Mouse (Mus musculus): ENCODE data around the gene Adk. TPM values are rescaled to one million over a fixed set of nuclear protein-coding genes. Genes with fewer than 3 reads are reported as not detected.
"Not testable (repeated sequence)": the region's sequence is repeated elsewhere in the genome, so short reads cannot be mapped to it uniquely, and the experiment has no call there.

Gene Adk
- polyA plus RNA-seq, 1 experiment from 2014 or later, result 71.9 TPM

- H3K4me2 ChIP-seq (ENCODE audit: low read length), result no peak overlapping the region
- 40% methylated on average over 3 of the region's 3 CpGs for WGBS
- no peaks in the 10 kb centered on the region for H3K9me3 ChIP-seq (ENCODE audit: control insufficient read depth, low read length)
- H3K36me3 ChIP-seq (ENCODE audit: control insufficient read depth, insufficient read depth), result no peaks in the 10 kb centered on the region
- no peak overlapping the region for H3K9ac ChIP-seq (replicated peaks; ENCODE audit: low read depth, low read length)
- H3K27me3 ChIP-seq (replicated peaks; ENCODE audit: control insufficient read depth, insufficient read depth, low read length), result no peaks in the 10 kb centered on the region
- H3K27ac ChIP-seq (ENCODE audit: low read length), result no peak overlapping the region
- no peak for ATAC-seq
- no peaks in the 10 kb centered on the region for H3K4me1 ChIP-seq (replicated peaks; ENCODE audit: control insufficient read depth, insufficient read depth, low read length)
- no peak overlapping the region for H3K4me3 ChIP-seq (replicated peaks; ENCODE audit: low read length)
Observed at GRCm38 (mm10) chr14:21088731-21089130, 36.4 kb downstream of the Adk start.

DNA sequence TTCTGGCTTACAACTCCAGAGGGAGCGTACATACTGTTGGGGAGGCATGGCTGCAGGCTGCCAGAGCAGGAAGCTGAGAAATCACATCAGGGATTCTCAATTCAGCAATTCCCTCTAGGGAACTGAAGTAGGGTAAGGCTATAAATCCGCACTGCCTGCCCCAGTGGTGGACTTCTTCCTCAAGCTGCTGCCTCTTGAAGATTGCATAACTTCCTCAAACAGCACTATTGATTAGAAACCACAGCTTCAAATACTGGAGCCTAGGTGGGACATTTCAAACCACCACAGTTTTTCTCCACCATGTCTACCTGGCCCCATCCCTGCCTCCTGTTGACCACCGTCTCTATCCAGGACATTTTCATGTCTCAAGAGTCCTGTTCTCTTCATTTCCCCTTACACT, 38.0 kb downstream of the Adk start:
- Histone ChIP-seq H3K36me3 (ENCODE audit: control insufficient read depth, insufficient read depth) (no peaks in the 10 kb centered on the region), H3K4me1 (replicated peaks; ENCODE audit: control insufficient read depth, insufficient read depth, low read length) (no peaks in the 10 kb centered on the region), H3K9me3 (ENCODE audit: control insufficient read depth, low read length) (no peaks in the 10 kb centered on the region), H3K4me2 (ENCODE audit: low read length) (no peak overlapping the region), H3K4me3 (replicated peaks; ENCODE audit: low read length) (no peak overlapping the region), H3K9ac (replicated peaks; ENCODE audit: low read depth, low read length) (no peak overlapping the region), H3K27me3 (replicated peaks; ENCODE audit: control insufficient read depth, insufficient read depth, low read length) (no peaks in the 10 kb centered on the region), H3K27ac (ENCODE audit: low read length) (no peak overlapping the region)
- ATAC-seq, result no peak
- WGBS, result 91% methylated on average over 3 of the region's 3 CpGs

DNA sequence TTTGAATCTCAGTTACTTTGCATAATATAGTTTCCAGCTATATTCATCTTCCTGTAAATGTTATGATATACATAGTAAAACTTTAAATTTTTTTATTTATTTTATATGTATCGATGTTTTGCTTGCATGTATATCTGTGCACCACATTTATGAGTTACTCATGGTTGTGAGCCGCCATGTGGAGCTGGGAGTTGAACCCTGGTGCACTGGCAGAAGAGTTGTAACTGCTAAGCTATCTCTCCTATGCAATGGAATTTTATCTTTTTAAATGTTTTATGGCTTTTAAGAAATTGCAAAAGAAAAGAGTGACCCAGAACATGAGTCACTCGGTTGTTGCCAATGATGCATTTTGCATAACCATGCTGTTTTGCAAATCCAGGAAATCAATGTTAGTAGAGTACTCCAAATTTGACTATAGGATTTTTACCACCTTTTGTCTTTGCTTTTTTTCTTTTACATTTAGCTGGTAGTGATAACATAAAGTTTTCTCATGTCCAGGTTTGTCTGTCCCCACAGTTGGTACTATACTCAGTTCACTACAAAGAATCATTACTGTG, 38.6 kb downstream of the Adk start:
- H3K36me3 ChIP-seq (ENCODE audit: control insufficient read depth, insufficient read depth), result no peaks in the 10 kb centered on the region
- 92% methylated on average over 3 of the region's 3 CpGs for WGBS
- H3K4me3 ChIP-seq (replicated peaks; ENCODE audit: low read length), result no peak overlapping the region
- ATAC-seq, result no peak
- no peaks in the 10 kb centered on the region for H3K9me3 ChIP-seq (ENCODE audit: control insufficient read depth, low read length)
- H3K4me1 ChIP-seq (replicated peaks; ENCODE audit: control insufficient read depth, insufficient read depth, low read length), result no peaks in the 10 kb centered on the region
- no peak overlapping the region for H3K27ac ChIP-seq (ENCODE audit: low read length)
- H3K4me2 ChIP-seq (ENCODE audit: low read length), result no peak overlapping the region
- H3K27me3 ChIP-seq (replicated peaks; ENCODE audit: control insufficient read depth, insufficient read depth, low read length), result no peaks in the 10 kb centered on the region
- no peak overlapping the region for H3K9ac ChIP-seq (replicated peaks; ENCODE audit: low read depth, low read length)

- H3K27me3 ChIP-seq (replicated peaks; ENCODE audit: control insufficient read depth, insufficient read depth, low read length); H3K9me3 ChIP-seq (ENCODE audit: control insufficient read depth, low read length); H3K36me3 ChIP-seq (ENCODE audit: control insufficient read depth, insufficient read depth); H3K4me2 ChIP-seq (ENCODE audit: low read length); H3K9ac ChIP-seq (replicated peaks; ENCODE audit: low read depth, low read length); H3K4me1 ChIP-seq (replicated peaks; ENCODE audit: control insufficient read depth, insufficient read depth, low read length); ATAC-seq; H3K27ac ChIP-seq (ENCODE audit: low read length); H3K4me3 ChIP-seq (replicated peaks; ENCODE audit: low read length): not testable (repeated sequence)
Observed at GRCm38 (mm10) chr14:21094161-21094560, 41.8 kb downstream of the Adk start.

DNA sequence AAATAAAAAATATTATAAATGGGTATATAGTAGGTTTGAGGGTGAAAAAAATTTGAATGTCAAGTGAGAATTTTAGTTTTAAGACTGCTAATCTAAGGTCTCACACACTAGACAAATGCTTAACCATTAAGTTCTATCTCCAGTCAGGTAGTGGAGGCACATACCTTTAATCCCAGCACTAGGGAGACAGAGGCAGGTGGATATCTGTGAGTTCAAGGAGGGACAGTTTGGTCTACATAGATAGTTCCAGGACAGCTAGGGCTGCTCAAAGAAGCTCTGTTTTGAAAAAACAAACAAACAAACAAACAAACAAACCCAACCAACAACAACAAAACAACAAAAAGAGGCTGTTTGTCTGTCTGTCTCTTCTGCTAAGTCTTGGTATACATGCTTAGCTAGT, 43.9 kb downstream of the Adk start:
- no peaks in the 10 kb centered on the region for H3K9me3 ChIP-seq (ENCODE audit: control insufficient read depth, low read length)
- no peak overlapping the region for H3K27ac ChIP-seq (ENCODE audit: low read length)
- H3K27me3 ChIP-seq (replicated peaks; ENCODE audit: control insufficient read depth, insufficient read depth, low read length), result no peaks in the 10 kb centered on the region
- H3K36me3 ChIP-seq (ENCODE audit: control insufficient read depth, insufficient read depth), result no peaks in the 10 kb centered on the region
- H3K9ac ChIP-seq (replicated peaks; ENCODE audit: low read depth, low read length), result no peak overlapping the region
- no peaks in the 10 kb centered on the region for H3K4me1 ChIP-seq (replicated peaks; ENCODE audit: control insufficient read depth, insufficient read depth, low read length)
- no peak overlapping the region for H3K4me3 ChIP-seq (replicated peaks; ENCODE audit: low read length)
- no peak overlapping the region for H3K4me2 ChIP-seq (ENCODE audit: low read length)
- ATAC-seq, result no peak

DNA sequence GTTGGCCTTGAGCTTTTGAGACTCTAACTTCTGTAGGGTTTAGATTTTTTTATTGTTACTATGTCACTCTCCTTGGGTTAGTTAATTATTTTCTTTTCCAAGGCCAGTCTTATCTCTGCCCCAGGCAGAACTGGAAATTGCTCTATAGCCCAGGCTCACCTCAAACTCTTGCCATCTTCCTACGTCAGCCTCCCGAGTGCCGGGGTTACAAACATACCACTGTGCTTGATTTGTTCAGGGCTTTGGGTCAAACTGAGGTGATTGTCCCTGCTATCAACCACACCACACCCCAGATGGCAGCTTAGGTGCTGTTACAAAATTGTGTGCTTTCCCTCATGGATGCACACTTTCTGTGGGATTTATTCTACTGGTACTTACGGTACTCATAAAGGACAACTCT, 44.3 kb downstream of the Adk start:
- 95% methylated on average over 4 of the region's 4 CpGs for WGBS
- ATAC-seq, result no peak
- no peaks in the 10 kb centered on the region for H3K27me3 ChIP-seq (replicated peaks; ENCODE audit: control insufficient read depth, insufficient read depth, low read length)
- H3K4me3 ChIP-seq (replicated peaks; ENCODE audit: low read length), result no peak overlapping the region
- H3K4me2 ChIP-seq (ENCODE audit: low read length), result no peak overlapping the region
- no peaks in the 10 kb centered on the region for H3K9me3 ChIP-seq (ENCODE audit: control insufficient read depth, low read length)
- H3K27ac ChIP-seq (ENCODE audit: low read length), result no peak overlapping the region
- no peaks in the 10 kb centered on the region for H3K36me3 ChIP-seq (ENCODE audit: control insufficient read depth, insufficient read depth)
- H3K9ac ChIP-seq (replicated peaks; ENCODE audit: low read depth, low read length), result no peak overlapping the region
- no peaks in the 10 kb centered on the region; the same call in 1 of the 2 replicates for H3K4me1 ChIP-seq (replicated peaks; ENCODE audit: control insufficient read depth, insufficient read depth, low read length)

DNA sequence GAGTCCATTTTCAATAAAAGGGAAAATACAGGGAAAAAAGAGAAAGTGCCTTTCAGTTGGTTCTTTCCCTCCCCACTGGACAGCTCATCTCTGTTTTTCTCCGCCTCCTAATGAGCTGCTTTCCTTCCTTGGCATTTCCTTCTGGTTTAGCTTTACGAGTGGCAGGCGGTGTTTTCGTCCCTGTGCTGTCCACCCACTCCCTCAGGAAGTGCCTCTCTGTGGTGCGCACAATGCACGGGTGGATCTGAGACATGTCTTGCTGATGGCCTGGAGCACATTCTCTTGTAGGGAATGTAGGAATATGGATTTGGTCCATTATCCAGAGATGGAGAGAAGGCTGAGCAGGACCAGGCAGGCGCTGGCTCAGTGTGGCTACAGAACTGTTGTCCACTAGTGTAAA, 47.0 kb downstream of the Adk start:
- Histone ChIP-seq H3K9ac (replicated peaks; ENCODE audit: low read depth, low read length) (no peak overlapping the region), H3K36me3 (ENCODE audit: control insufficient read depth, insufficient read depth) (no peaks in the 10 kb centered on the region), H3K4me2 (ENCODE audit: low read length) (no peak overlapping the region), H3K9me3 (ENCODE audit: control insufficient read depth, low read length) (no peaks in the 10 kb centered on the region), H3K27ac (ENCODE audit: low read length) (no peak overlapping the region), H3K4me1 (replicated peaks; ENCODE audit: control insufficient read depth, insufficient read depth, low read length) (no peaks in the 10 kb centered on the region; the same call in 1 of the 2 replicates), H3K27me3 (replicated peaks; ENCODE audit: control insufficient read depth, insufficient read depth, low read length) (no peaks in the 10 kb centered on the region), H3K4me3 (replicated peaks; ENCODE audit: low read length) (no peak overlapping the region)
- no peak for ATAC-seq
- 79% methylated on average over 7 of the region's 7 CpGs for WGBS

GRCm38 (mm10) chr14:21100876-21101275, 48.5 kb downstream of the Adk start:
- Histone ChIP-seq H3K27me3 (replicated peaks; ENCODE audit: control insufficient read depth, insufficient read depth, low read length) (no peaks in the 10 kb centered on the region), H3K4me2 (ENCODE audit: low read length) (no peak overlapping the region), H3K36me3 (ENCODE audit: control insufficient read depth, insufficient read depth) (no peaks in the 10 kb centered on the region), H3K9ac (replicated peaks; ENCODE audit: low read depth, low read length) (no peak overlapping the region), H3K4me1 (replicated peaks; ENCODE audit: control insufficient read depth, insufficient read depth, low read length) (no peaks in the 10 kb centered on the region; the same call in 1 of the 2 replicates), H3K9me3 (ENCODE audit: control insufficient read depth, low read length) (no peaks in the 10 kb centered on the region), H3K27ac (ENCODE audit: low read length) (no peak overlapping the region), H3K4me3 (replicated peaks; ENCODE audit: low read length) (no peak overlapping the region)
- no peak for ATAC-seq
- WGBS, result 68% methylated on average over 2 of the region's 2 CpGs

DNA sequence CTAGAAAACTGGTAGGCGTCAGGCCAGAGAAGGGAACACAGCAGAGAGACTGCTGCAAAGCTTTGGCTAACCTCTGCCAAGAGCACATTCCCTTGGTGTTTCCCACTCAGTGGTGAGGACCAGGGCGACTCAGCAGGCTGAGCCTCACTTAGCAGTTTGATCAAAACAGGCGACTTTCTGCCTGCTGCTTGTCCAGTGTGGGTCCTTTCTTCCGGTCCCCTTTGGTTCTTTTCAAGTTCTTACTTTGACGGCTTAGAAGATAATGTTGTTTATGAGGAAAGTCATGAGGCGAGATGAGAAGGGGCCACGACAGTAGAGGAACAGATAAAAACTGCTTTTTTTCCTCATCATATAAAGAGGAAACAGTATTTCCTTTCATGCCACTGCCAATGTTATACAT, 49.2 kb downstream of the Adk start:
- ATAC-seq, result no peak
- Histone ChIP-seq H3K4me2 (ENCODE audit: low read length) (no peak overlapping the region), H3K4me3 (replicated peaks; ENCODE audit: low read length) (no peak overlapping the region), H3K27me3 (replicated peaks; ENCODE audit: control insufficient read depth, insufficient read depth, low read length) (no peaks in the 10 kb centered on the region), H3K36me3 (ENCODE audit: control insufficient read depth, insufficient read depth) (no peaks in the 10 kb centered on the region), H3K9ac (replicated peaks; ENCODE audit: low read depth, low read length) (no peak overlapping the region), H3K27ac (ENCODE audit: low read length) (no peak overlapping the region; the same call in 1 of the 2 replicates), H3K4me1 (replicated peaks; ENCODE audit: control insufficient read depth, insufficient read depth, low read length) (no peaks in the 10 kb centered on the region; the same call in 1 of the 2 replicates), H3K9me3 (ENCODE audit: control insufficient read depth, low read length) (no peaks in the 10 kb centered on the region)
- WGBS, result 59% methylated on average over 7 of the region's 7 CpGs

DNA sequence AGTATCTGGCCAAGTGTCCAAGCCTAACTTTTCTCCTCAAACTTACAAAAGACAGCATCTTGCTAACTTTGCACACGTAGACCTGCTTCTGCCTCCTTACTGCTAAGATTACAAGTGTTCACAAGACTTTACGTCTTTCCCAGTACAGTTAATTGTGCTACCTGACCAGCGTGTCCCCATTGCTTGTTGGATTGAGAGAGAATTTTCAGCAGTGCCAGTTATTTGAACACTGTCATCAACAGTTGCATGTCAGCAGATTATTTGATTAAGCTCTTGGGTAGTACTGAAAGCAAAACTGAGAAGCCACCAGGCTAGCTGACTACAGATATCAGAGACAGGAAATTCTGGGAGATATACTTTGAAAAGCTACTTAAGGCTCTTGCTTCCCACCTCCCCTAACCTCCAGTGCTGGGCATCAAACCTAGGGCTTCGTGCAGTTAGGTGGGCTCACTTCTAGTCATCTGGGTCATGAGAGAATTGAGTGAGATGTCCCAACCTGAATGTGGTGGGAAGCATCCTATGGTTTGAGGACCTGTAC, 50.4 kb downstream of the Adk start:
- Histone ChIP-seq H3K27me3 (replicated peaks; ENCODE audit: control insufficient read depth, insufficient read depth, low read length) (no peaks in the 10 kb centered on the region), H3K4me1 (replicated peaks; ENCODE audit: control insufficient read depth, insufficient read depth, low read length) (no peaks in the 10 kb centered on the region; the same call in 1 of the 2 replicates), H3K9me3 (ENCODE audit: control insufficient read depth, low read length) (no peaks in the 10 kb centered on the region), H3K4me2 (ENCODE audit: low read length) (no peak overlapping the region), H3K27ac (ENCODE audit: low read length) (no peak overlapping the region), H3K9ac (replicated peaks; ENCODE audit: low read depth, low read length) (no peak overlapping the region), H3K36me3 (ENCODE audit: control insufficient read depth, insufficient read depth) (no peaks in the 10 kb centered on the region), H3K4me3 (replicated peaks; ENCODE audit: low read length) (no peak overlapping the region)
- no peak for ATAC-seq
- WGBS, result 89% methylated on average over 4 of the region's 4 CpGs
